Mouse (Mus musculus) myocyte (in vitro differentiated cells): ENCODE data around the gene Cd1d1.

Source experiments
- CEBPB ChIP-seq: IDR thresholded peaks from 2 replicates; pipeline ENCODE4 v1.6.1; 2011; ENCODE audit warnings: mild to moderate bottlenecking, moderate library complexity; ENCODE audit not compliant: poor library complexity, insufficient read depth, severe bottlenecking
- E2F4 ChIP-seq: IDR thresholded peaks from one replicate; pipeline ENCODE4 v1.6.1; 2011; ENCODE audit warnings: mild to moderate bottlenecking, control low read depth, moderate library complexity; ENCODE audit not compliant: insufficient read depth
- MAX ChIP-seq: IDR thresholded peaks from one replicate; pipeline ENCODE4 v1.6.1; 2011; ENCODE audit warnings: low read depth, mild to moderate bottlenecking, control low read depth
- MYOD1 ChIP-seq, 3 experiments: IDR thresholded peaks; one replicate each; pipeline ENCODE4 v1.6.1; 2011; ENCODE audit warnings: control low read depth in 2 of 3, low read depth in 2 of 3, mild to moderate bottlenecking in 2 of 3, moderate library complexity in 1 of 3; ENCODE audit not compliant: insufficient read length in 2 of 3, control insufficient read depth in 1 of 3
- MYOG ChIP-seq, 3 experiments: IDR thresholded peaks; one replicate each; pipeline ENCODE4 v1.6.1; 2011; ENCODE audit warnings: control low read depth in 2 of 3, low read depth in 2 of 3, mild to moderate bottlenecking in 2 of 3; ENCODE audit not compliant: insufficient read length in 2 of 3, control insufficient read depth in 1 of 3, insufficient read depth in 1 of 3
- POLR2A ChIP-seq: IDR thresholded peaks from one replicate; pipeline ENCODE4 v1.6.1; 2011; ENCODE audit warnings: low read depth, mild to moderate bottlenecking, control low read depth, moderate library complexity; ENCODE audit not compliant: insufficient read length
- POLR2AphosphoS2 ChIP-seq: IDR thresholded peaks from one replicate; pipeline ENCODE4 v1.6.1; 2011; ENCODE audit warnings: low read depth, control low read depth; ENCODE audit not compliant: insufficient read length
- REST ChIP-seq: IDR thresholded peaks from one replicate; pipeline ENCODE4 v1.6.1; 2011; ENCODE audit warnings: mild to moderate bottlenecking, control low read depth, moderate library complexity; ENCODE audit not compliant: insufficient read depth, insufficient read length
- SRF ChIP-seq: IDR thresholded peaks from one replicate; pipeline ENCODE4 v1.6.1; 2011; ENCODE audit warnings: low read depth; ENCODE audit not compliant: control insufficient read depth, insufficient read length
- TCF12 ChIP-seq: IDR thresholded peaks from one replicate; pipeline ENCODE4 v1.6.1; 2011; ENCODE audit warnings: mild to moderate bottlenecking, control low read depth; ENCODE audit not compliant: poor library complexity, insufficient read depth, severe bottlenecking
- TCF3 ChIP-seq: IDR thresholded peaks from one replicate; pipeline ENCODE4 v1.6.1; 2011; ENCODE audit warnings: low read depth, control low read depth; ENCODE audit not compliant: insufficient read length
- USF1 ChIP-seq: IDR thresholded peaks from one replicate; pipeline ENCODE4 v1.6.1; 2011; ENCODE audit warnings: low read depth, mild to moderate bottlenecking, control low read depth, moderate library complexity

GRCm38 (mm10) chr3:86962665-86963435, 36.4 kb downstream of the Cd1d1 start:
- TF ChIP-seq POLR2A (no peak), USF1 (no peak), E2F4 (no peak), TCF12 (no peak), MYOG (IDR thresholded peaks at IDR 0.05; ENCODE audit: control insufficient read depth in 1 of 3, insufficient read depth in 1 of 3, insufficient read length in 2 of 3, low read depth in 2 of 3) (no peak), MYOD1 (IDR thresholded peaks at IDR 0.05; ENCODE audit: control insufficient read depth in 1 of 3, insufficient read length in 2 of 3, low read depth in 2 of 3) (no peak), MAX (no peak), REST (no peak), POLR2AphosphoS2 (no peak), TCF3 (no peak), CEBPB (no peak), SRF (no peak)
